ENCODE assay signal across 22 mouse cellular contexts in genomic region chrX:136183107-136183506, GRCm38 (mm10). TPM values are rescaled to one million over a fixed set of nuclear protein-coding genes. Genes with fewer than 3 reads are reported as not detected.
DNase-seq lines count a peak whose midpoint lies in the region; ATAC-seq and TF ChIP-seq lines count a peak whose summit lies in the region.
"Had no signal": no experiment of that assay in that cellular context is flagged by ENCODE, and none has a peak within 500 bp of the region (broad histone marks: within the 10 kb centered on the region; RNA-seq: fewer than 3 reads in every experiment).

No protein-coding gene starts in this region.

- TF ChIP-seq POLR2A in kidney, adult 2 months (IDR thresholded peaks at IDR 0.05; ENCODE audit: low read depth, low read length) = no peak
- TF ChIP-seq POLR2A in liver, adult 2 months (IDR thresholded peaks at IDR 0.05; ENCODE audit: extremely low read depth, insufficient read depth, low read length) = no peak

- H3K36me3 ChIP-seq in kidney, adult 2 months (ENCODE audit: control insufficient read depth, insufficient read depth, low read length) = no peaks in the 10 kb centered on the region
- no peaks in the 10 kb centered on the region for H3K36me3 ChIP-seq in kidney, embryonic 14.5 days (ENCODE audit: control insufficient read depth, insufficient read depth, low read length)
- no peaks in the 10 kb centered on the region for H3K36me3 ChIP-seq in liver, adult 2 months (ENCODE audit: control insufficient read depth, insufficient read depth, low read length)
- H3K36me3 ChIP-seq in liver, postnatal 0 days (replicated peaks; ENCODE audit: insufficient read depth, low read length) = no peaks in the 10 kb centered on the region
- no peaks in the 10 kb centered on the region for H3K36me3 ChIP-seq in liver, embryonic 12.5 days
- H3K36me3 ChIP-seq: embryonic facial prominence, embryonic 10.5 days; embryonic facial prominence, embryonic 12.5 days; forebrain, embryonic 15.5 days had no signal

- no peak overlapping the region for H3K4me2 ChIP-seq in kidney, embryonic 14.5 days (replicated peaks; ENCODE audit: low read depth, low read length)
- no peak overlapping the region for H3K4me2 ChIP-seq in liver, postnatal 0 days (ENCODE audit: low read depth, low read length)
- no peak overlapping the region for H3K4me2 ChIP-seq in liver, embryonic 12.5 days
- H3K4me2 ChIP-seq: embryonic facial prominence, embryonic 12.5 days; forebrain, embryonic 13.5 days; forebrain, embryonic 15.5 days had no signal

- no peak overlapping the region for H3K27ac ChIP-seq in kidney, adult 2 months (ENCODE audit: insufficient read depth, low read depth, low read length)
- H3K27ac ChIP-seq in kidney, embryonic 14.5 days (ENCODE audit: low read depth, low read length) = no peak overlapping the region
- no peak overlapping the region for H3K27ac ChIP-seq in liver, adult 2 months (replicated peaks; ENCODE audit: insufficient read depth, low read depth, low read length)
- H3K27ac ChIP-seq in liver, postnatal 0 days (ENCODE audit: low read depth) = no peak overlapping the region
- no peak overlapping the region for H3K27ac ChIP-seq in liver, embryonic 12.5 days
- H3K27ac ChIP-seq: embryonic facial prominence, embryonic 10.5 days; embryonic facial prominence, embryonic 12.5 days; forebrain, embryonic 13.5 days; forebrain, embryonic 15.5 days had no signal

- no peak overlapping the region for H3K4me3 ChIP-seq in kidney, adult 2 months (ENCODE audit: insufficient read depth, low read depth, low read length)
- H3K4me3 ChIP-seq in kidney, embryonic 14.5 days (ENCODE audit: low read length) = no peak overlapping the region
- H3K4me3 ChIP-seq in liver, adult 2 months (ENCODE audit: insufficient read depth, low read depth, low read length) = no peak overlapping the region
- H3K4me3 ChIP-seq in liver, postnatal 0 days (ENCODE audit: low read depth, low read length) = no peak overlapping the region
- no peak overlapping the region for H3K4me3 ChIP-seq in liver, embryonic 12.5 days
- H3K4me3 ChIP-seq: embryonic facial prominence, embryonic 10.5 days; embryonic facial prominence, embryonic 12.5 days; forebrain, embryonic 13.5 days; forebrain, embryonic 15.5 days had no signal

- no peaks in the 10 kb centered on the region for H3K4me1 ChIP-seq in kidney, adult 2 months (ENCODE audit: control insufficient read depth, insufficient read depth, low read length)
- no peaks in the 10 kb centered on the region for H3K4me1 ChIP-seq in kidney, embryonic 14.5 days (ENCODE audit: control insufficient read depth, insufficient read depth, low read length)
- H3K4me1 ChIP-seq in liver, adult 2 months (ENCODE audit: control insufficient read depth, insufficient read depth, low read length) = no peaks in the 10 kb centered on the region
- H3K4me1 ChIP-seq in liver, postnatal 0 days (ENCODE audit: insufficient read depth) = no peaks in the 10 kb centered on the region
- no peaks in the 10 kb centered on the region for H3K4me1 ChIP-seq in liver, embryonic 12.5 days
- H3K4me1 ChIP-seq: embryonic facial prominence, embryonic 12.5 days; forebrain, embryonic 13.5 days; forebrain, embryonic 15.5 days had no signal

- no peaks in the 10 kb centered on the region for H3K79me2 ChIP-seq in liver, adult 2 months (ENCODE audit: control insufficient read depth, insufficient read depth, low read length)

- H3K27me3 ChIP-seq in kidney, adult 2 months (replicated peaks; ENCODE audit: control insufficient read depth, insufficient read depth, low read length) = no peaks in the 10 kb centered on the region
- H3K27me3 ChIP-seq in kidney, embryonic 14.5 days (ENCODE audit: control insufficient read depth, insufficient read depth, low read length) = no peaks in the 10 kb centered on the region
- no peaks in the 10 kb centered on the region for H3K27me3 ChIP-seq in liver, adult 2 months (ENCODE audit: control insufficient read depth, insufficient read depth, low read length)
- H3K27me3 ChIP-seq in liver, postnatal 0 days (ENCODE audit: insufficient read depth, low read length) = no peaks in the 10 kb centered on the region
- H3K27me3 ChIP-seq in liver, embryonic 12.5 days (replicated peaks) = 0 out of 2 replicates have a peak, but pooled peaks cover 3% of the 10 kb centered on the region
- H3K27me3 ChIP-seq: embryonic facial prominence, embryonic 12.5 days; forebrain, embryonic 13.5 days; forebrain, embryonic 15.5 days had no signal

- no peak for TF ChIP-seq CTCF in kidney, adult 2 months (conservative IDR thresholded peaks at IDR 0.05; ENCODE audit: insufficient read depth, insufficient read length, low read depth, low read length)
- no peak for TF ChIP-seq CTCF in liver, adult 2 months (IDR thresholded peaks at IDR 0.05; ENCODE audit: low read depth, low read length)
- TF ChIP-seq CTCF in liver, postnatal 0 days (IDR thresholded peaks at IDR 0.05; ENCODE audit: low read depth) = no peak

- no peaks in the 10 kb centered on the region for H3K9me3 ChIP-seq in kidney, embryonic 14.5 days (ENCODE audit: control insufficient read depth, low read length)
- no peaks in the 10 kb centered on the region for H3K9me3 ChIP-seq in liver, postnatal 0 days (ENCODE audit: low read length)
- H3K9me3 ChIP-seq in liver, embryonic 12.5 days (replicated peaks) = no peaks in the 10 kb centered on the region
- H3K9me3 ChIP-seq: embryonic facial prominence, embryonic 10.5 days; embryonic facial prominence, embryonic 12.5 days; forebrain, embryonic 13.5 days; forebrain, embryonic 15.5 days had no signal

- peak; percentile 4 for DNase-seq in kidney, adult 2 months
- DNase-seq in liver, adult 2 months (ENCODE audit: extremely low read depth, low read depth, low spot score) = peak; percentile 68
- DNase-seq in liver = no peak
- DNase-seq in liver, postnatal 0 days = no peak
- DNase-seq: adrenal gland, adult 8-10 months; adrenal gland, postnatal 14 days; adrenal gland, postnatal 36 days; cerebellum, adult 11-12 months; cerebellum, adult 2 months; cerebellum, adult 9-10 months; cerebellum, postnatal 10 days; cerebellum, postnatal 25 days had no signal

- peak; percentile 59; the same call in 1 of the 2 replicates for TF ChIP-seq EP300 in liver, postnatal 0 days (IDR thresholded peaks at IDR 0.05; ENCODE audit: low read depth)

- WGBS in kidney, adult 2 months = 80% methylated on average over 1 of the region's 1 CpGs
- 74% methylated on average over 1 of the region's 1 CpGs for WGBS in kidney, embryonic 14.5 days
- WGBS in liver, adult 2 months = 22% methylated on average over 1 of the region's 1 CpGs
- WGBS in liver, postnatal 0 days (ENCODE audit: insufficient replicate concordance) = 55% methylated on average over 1 of the region's 1 CpGs
- WGBS in liver, embryonic 12.5 days (ENCODE audit: insufficient replicate concordance) = 75% methylated on average over 1 of the region's 1 CpGs

- no peak overlapping the region for H3K9ac ChIP-seq in kidney, embryonic 14.5 days (ENCODE audit: low read depth, low read length)
- no peak overlapping the region for H3K9ac ChIP-seq in liver, adult 2 months (ENCODE audit: low read depth, low read length)
- no peak overlapping the region for H3K9ac ChIP-seq in liver, postnatal 0 days (replicated peaks)
- no peak overlapping the region for H3K9ac ChIP-seq in liver, embryonic 12.5 days
- H3K9ac ChIP-seq: embryonic facial prominence, embryonic 12.5 days; forebrain, embryonic 13.5 days; forebrain, embryonic 15.5 days had no signal

- no peak for ATAC-seq in kidney, embryonic 14.5 days (ENCODE audit: low FRiP score, low TSS enrichment)
- ATAC-seq in liver, postnatal 0 days = peak; percentile 83
- ATAC-seq in liver, embryonic 12.5 days = no peak
- ATAC-seq in frontal cortex, adult (ENCODE audit: low TSS enrichment) = no peak
- ATAC-seq: forebrain, embryonic 13.5 days; forebrain, embryonic 15.5 days had no signal

RNA-seq across cellular contexts. Expression of gene Tceal8, which starts 11.0 kb away (rescaled TPM):
- polyA plus RNA-seq in kidney, adult 2 months (2012; rRNA removed) = 10.7 and 20.3 TPM in 2 replicates
- 170 and 245 TPM in 2 replicates for polyA plus RNA-seq in kidney, embryonic 14.5 days (2014; fragmentation: Nextera tagmentation; extraction: Ambion mirVana)
- 19.1 and 31.2 TPM in 2 replicates for total RNA-seq in liver, adult 2 months (2014; rRNA removed)
- polyA plus RNA-seq in liver, adult 2 months (2012; rRNA removed) = 3.1 and 5.1 TPM in 2 replicates
- polyA plus RNA-seq in liver, postnatal 0 days (2015; fragmentation: Nextera tagmentation; extraction: Ambion mirVana) = 139 and 150 TPM in 2 replicates
- polyA plus RNA-seq in liver, embryonic 12.5 days (2016; fragmentation: Nextera tagmentation; extraction: Ambion mirVana) = 182 and 192 TPM in 2 replicates

RNA-seq across cellular contexts. Expression of gene Tceal5, which starts 20.6 kb away (rescaled TPM):
- polyA plus RNA-seq in kidney, adult 2 months (2012; rRNA removed) = 0.20 and 0.39 TPM in 2 replicates
- polyA plus RNA-seq in kidney, embryonic 14.5 days (2014; fragmentation: Nextera tagmentation; extraction: Ambion mirVana) = 0.41 and 1.5 TPM in 2 replicates
- 0.18 TPM in 1 of 2 replicates, not detected in the other for total RNA-seq in liver, adult 2 months (2014; rRNA removed)
- polyA plus RNA-seq in liver, adult 2 months (2012; rRNA removed) = not detected in 2 replicates
- 12.7 and 16.3 TPM in 2 replicates for polyA plus RNA-seq in liver, postnatal 0 days (2015; fragmentation: Nextera tagmentation; extraction: Ambion mirVana)
- 5.2 and 5.8 TPM in 2 replicates for polyA plus RNA-seq in liver, embryonic 12.5 days (2016; fragmentation: Nextera tagmentation; extraction: Ambion mirVana)
- total RNA-seq: MEL had no signal

RNA-seq across cellular contexts. Expression of gene Tceal7, which starts 31.5 kb away (rescaled TPM):
- polyA plus RNA-seq in kidney, adult 2 months (2012; rRNA removed) = not detected in 2 replicates
- 0.23 and 0.34 TPM in 2 replicates for polyA plus RNA-seq in kidney, embryonic 14.5 days (2014; fragmentation: Nextera tagmentation; extraction: Ambion mirVana)
- total RNA-seq in liver, adult 2 months (2014; rRNA removed) = not detected in 2 replicates
- not detected in 2 replicates for polyA plus RNA-seq in liver, adult 2 months (2012; rRNA removed)
- 0.36 and 5.2 TPM in 2 replicates for polyA plus RNA-seq in liver, postnatal 0 days (2015; fragmentation: Nextera tagmentation; extraction: Ambion mirVana)
- 0.98 and 1.4 TPM in 2 replicates for polyA plus RNA-seq in liver, embryonic 12.5 days (2016; fragmentation: Nextera tagmentation; extraction: Ambion mirVana)
- total RNA-seq: adrenal gland, adult 18-20 months; adrenal gland, adult 8-10 months; adrenal gland, postnatal 14 days; adrenal gland, postnatal 36 days; MEL had no signal
- polyA plus RNA-seq: C2C12 had no signal

RNA-seq across cellular contexts. Expression of gene Bex1, which starts 32.2 kb away (rescaled TPM):
- 4.4 and 6.3 TPM in 2 replicates for polyA plus RNA-seq in kidney, adult 2 months (2012; rRNA removed)
- 70.5 and 71.0 TPM in 2 replicates for polyA plus RNA-seq in kidney, embryonic 14.5 days (2014; fragmentation: Nextera tagmentation; extraction: Ambion mirVana)
- total RNA-seq in liver, adult 2 months (2014; rRNA removed) = not detected in 2 replicates
- polyA plus RNA-seq in liver, adult 2 months (2012; rRNA removed) = 0.40 TPM in 1 of 2 replicates, not detected in the other
- 134 and 163 TPM in 2 replicates for polyA plus RNA-seq in liver, postnatal 0 days (2015; fragmentation: Nextera tagmentation; extraction: Ambion mirVana)
- 147 and 153 TPM in 2 replicates for polyA plus RNA-seq in liver, embryonic 12.5 days (2016; fragmentation: Nextera tagmentation; extraction: Ambion mirVana)
- polyA plus RNA-seq: C2C12 had no signal

RNA-seq across cellular contexts. Expression of gene Bex4, which starts 44.3 kb away (rescaled TPM):
- 6.5 and 13.6 TPM in 2 replicates for polyA plus RNA-seq in kidney, adult 2 months (2012; rRNA removed)
- 61.5 and 63.7 TPM in 2 replicates for polyA plus RNA-seq in kidney, embryonic 14.5 days (2014; fragmentation: Nextera tagmentation; extraction: Ambion mirVana)
- total RNA-seq in liver, adult 2 months (2014; rRNA removed) = 0.37 and 0.67 TPM in 2 replicates
- polyA plus RNA-seq in liver, adult 2 months (2012; rRNA removed) = 0.15 and 0.32 TPM in 2 replicates
- 111 and 121 TPM in 2 replicates for polyA plus RNA-seq in liver, postnatal 0 days (2015; fragmentation: Nextera tagmentation; extraction: Ambion mirVana)
- 201 and 211 TPM in 2 replicates for polyA plus RNA-seq in liver, embryonic 12.5 days (2016; fragmentation: Nextera tagmentation; extraction: Ambion mirVana)
- polyA plus RNA-seq: C2C12 had no signal

Comparison
In these comparisons a context has a peak if more than half of its experiments do, and no peak if none do; other contexts are left out.
1. DNase-seq: peak in kidney, adult 2 months (single experiment) and liver, adult 2 months (single experiment); none in liver (single experiment) and liver, postnatal 0 days (single experiment).